Mouse (Mus musculus) heart, postnatal 0 days (tissue): ENCODE measurements around the gene Slc48a1.

ENCODE experiments used
- CTCF ChIP-seq: IDR thresholded peaks from 2 replicates; pipeline ENCODE4 v1.5.1; 2016; ENCODE audit warnings: antibody characterized with exemption, control low read depth, low read depth
- EP300 ChIP-seq: IDR thresholded peaks from 2 replicates; pipeline ENCODE4 v1.6.1; 2016; ENCODE audit warnings: antibody characterized with exemption, low read depth

DNA sequence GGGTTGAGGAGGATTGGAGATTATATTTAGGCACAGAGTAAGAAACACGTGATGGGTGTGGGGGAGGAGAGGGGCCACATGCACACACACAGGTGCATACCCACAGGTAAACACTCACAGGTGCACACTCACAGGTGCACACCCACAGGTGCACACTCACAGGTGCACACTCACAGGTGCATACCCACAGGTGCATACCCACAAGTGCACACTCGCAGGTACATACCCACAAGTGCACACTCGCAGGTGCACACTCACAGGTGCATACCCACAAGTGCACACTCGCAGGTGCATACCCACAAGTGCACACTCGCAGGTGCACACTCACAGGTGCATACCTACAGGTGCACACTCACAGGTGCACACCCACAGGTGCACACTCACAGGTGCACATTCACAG lies 32.1 kb downstream of the Slc48a1 start:
- TF ChIP-seq EP300: no peak
- TF ChIP-seq CTCF: no peak
